In the genomic region with DNA sequence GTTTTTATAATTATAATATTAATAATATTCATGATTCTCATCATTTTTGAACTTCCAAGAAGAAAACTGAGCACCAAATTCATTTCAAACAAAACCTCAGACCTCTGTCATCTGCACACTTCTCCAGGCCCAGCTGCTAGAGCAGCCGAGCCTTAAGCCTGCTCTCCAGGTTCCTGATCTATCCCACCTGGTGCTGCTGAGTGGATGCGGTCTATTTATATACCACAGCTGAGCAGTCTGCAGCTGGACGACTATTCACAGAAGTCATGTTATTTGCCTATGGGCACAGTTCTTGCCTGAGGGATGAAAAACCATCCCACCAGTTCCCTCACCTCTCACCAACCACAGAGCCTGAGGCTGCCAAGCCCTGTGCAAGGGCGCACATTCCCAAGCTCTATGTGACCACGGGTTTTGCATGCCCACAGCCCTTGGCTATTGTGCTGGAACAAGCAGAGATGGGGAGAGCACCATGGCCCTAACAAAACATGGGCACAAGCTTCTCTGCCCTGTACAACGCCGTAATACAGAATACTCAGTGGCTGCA, we compare ENCODE assay signal across 17 mouse cellular contexts. TPM values are rescaled to one million over a fixed set of nuclear protein-coding genes. Genes with fewer than 3 reads are reported as not detected.
DNase-seq lines count a peak whose midpoint lies in the region; ATAC-seq lines count a peak whose summit lies in the region.
"Had no signal": no experiment of that assay in that cellular context is flagged by ENCODE, and none has a peak within 500 bp of the region (broad histone marks: within the 10 kb centered on the region; RNA-seq: fewer than 3 reads in every experiment).

No protein-coding gene starts in this region.

- H3K27me3 ChIP-seq in embryonic facial prominence, embryonic 13.5 days: no peaks in the 10 kb centered on the region
- no peaks in the 10 kb centered on the region for H3K27me3 ChIP-seq in embryonic facial prominence, embryonic 10.5 days (replicated peaks; ENCODE audit: low read depth, poor library complexity, severe bottlenecking)
- no peaks in the 10 kb centered on the region for H3K27me3 ChIP-seq in kidney, embryonic 16.5 days (ENCODE audit: insufficient read depth, low read length)
- no peaks in the 10 kb centered on the region for H3K27me3 ChIP-seq in midbrain, embryonic 16.5 days (ENCODE audit: control insufficient read depth, insufficient read depth, low read depth, low read length)

- H3K4me2 ChIP-seq in embryonic facial prominence, embryonic 13.5 days: no peak overlapping the region
- H3K4me2 ChIP-seq in kidney, embryonic 16.5 days (replicated peaks; ENCODE audit: low read depth, low read length): no peak overlapping the region
- H3K4me2 ChIP-seq in midbrain, embryonic 16.5 days (ENCODE audit: low read length): no peak overlapping the region
- H3K4me2 ChIP-seq: hindbrain, embryonic 13.5 days; liver, embryonic 11.5 days had no signal

- H3K9ac ChIP-seq in embryonic facial prominence, embryonic 13.5 days: no peak overlapping the region
- H3K9ac ChIP-seq in kidney, embryonic 16.5 days (replicated peaks; ENCODE audit: low read length): no peak overlapping the region
- no peak overlapping the region for H3K9ac ChIP-seq in midbrain, embryonic 16.5 days (ENCODE audit: low read depth, low read length)
- H3K9ac ChIP-seq: hindbrain, embryonic 13.5 days had no signal

- no peaks in the 10 kb centered on the region for H3K9me3 ChIP-seq in embryonic facial prominence, embryonic 13.5 days
- no peaks in the 10 kb centered on the region for H3K9me3 ChIP-seq in embryonic facial prominence, embryonic 10.5 days
- H3K9me3 ChIP-seq in kidney, embryonic 16.5 days (ENCODE audit: low read length): no peaks in the 10 kb centered on the region
- H3K9me3 ChIP-seq in midbrain, embryonic 16.5 days (replicated peaks; ENCODE audit: control insufficient read depth, low read length, poor library complexity, severe bottlenecking): no peaks in the 10 kb centered on the region
- H3K9me3 ChIP-seq: hindbrain, embryonic 13.5 days had no signal

- H3K36me3 ChIP-seq in embryonic facial prominence, embryonic 13.5 days: no peaks in the 10 kb centered on the region
- no peaks in the 10 kb centered on the region for H3K36me3 ChIP-seq in embryonic facial prominence, embryonic 10.5 days (replicated peaks)
- H3K36me3 ChIP-seq in kidney, embryonic 16.5 days (ENCODE audit: insufficient read depth, low read length): no peaks in the 10 kb centered on the region
- no peaks in the 10 kb centered on the region for H3K36me3 ChIP-seq in midbrain, embryonic 16.5 days (ENCODE audit: control insufficient read depth, insufficient read depth, low read length)
- H3K36me3 ChIP-seq: hindbrain, embryonic 13.5 days had no signal

- H3K4me3 ChIP-seq in embryonic facial prominence, embryonic 13.5 days: no peak overlapping the region
- H3K4me3 ChIP-seq in embryonic facial prominence, embryonic 10.5 days: no peak overlapping the region
- no peak overlapping the region for H3K4me3 ChIP-seq in kidney, embryonic 16.5 days (ENCODE audit: low read length)
- H3K4me3 ChIP-seq in midbrain, embryonic 16.5 days (ENCODE audit: low read depth, low read length): no peak overlapping the region
- H3K4me3 ChIP-seq: hindbrain, embryonic 13.5 days had no signal

- WGBS in embryonic facial prominence, embryonic 13.5 days: 60% methylated on average over 7 of the region's 7 CpGs
- 78% methylated on average over 7 of the region's 7 CpGs for WGBS in embryonic facial prominence, embryonic 10.5 days
- WGBS in kidney, embryonic 16.5 days: 48% methylated on average over 7 of the region's 7 CpGs
- 76% methylated on average over 7 of the region's 7 CpGs for WGBS in midbrain, embryonic 16.5 days

- DNase-seq in embryonic facial prominence, embryonic 10.5 days (ENCODE audit: low spot score): no peak
- DNase-seq in kidney, adult 11 months: peak; percentile 40
- DNase-seq in Muller cell, postnatal 12 days (ENCODE audit: inconsistent ontology term): peak; percentile 60
- peak; percentile 25 for DNase-seq in kidney, postnatal 14 days
- no peak for DNase-seq in layer of hippocampus, adult 8-10 months (ENCODE audit: low spot score in 2 of 2)
- DNase-seq: cerebellum, postnatal 25 days; layer of hippocampus, adult 9-11 months; right cerebral cortex, postnatal 4 days had no signal

- H3K27ac ChIP-seq in embryonic facial prominence, embryonic 13.5 days: 0 out of 2 replicates have a peak overlapping the region, but pooled peaks have one; percentile 14
- no peak overlapping the region for H3K27ac ChIP-seq in embryonic facial prominence, embryonic 10.5 days (replicated peaks)
- H3K27ac ChIP-seq in kidney, embryonic 16.5 days (ENCODE audit: low read length): no peak overlapping the region
- H3K27ac ChIP-seq in midbrain, embryonic 16.5 days (ENCODE audit: low read length): no peak overlapping the region
- H3K27ac ChIP-seq: hindbrain, embryonic 13.5 days had no signal

- peaks cover 14% of the 10 kb centered on the region for H3K4me1 ChIP-seq in embryonic facial prominence, embryonic 13.5 days
- peaks cover 3% of the 10 kb centered on the region for H3K4me1 ChIP-seq in embryonic facial prominence, embryonic 10.5 days
- H3K4me1 ChIP-seq in kidney, embryonic 16.5 days (ENCODE audit: insufficient read depth, low read length): peaks cover 33% of the 10 kb centered on the region
- H3K4me1 ChIP-seq in midbrain, embryonic 16.5 days (ENCODE audit: control insufficient read depth, insufficient read depth, low read length): no peaks in the 10 kb centered on the region

- ATAC-seq in embryonic facial prominence, embryonic 13.5 days (ENCODE audit: insufficient number of reproducible peaks, insufficient read depth, low FRiP score, low TSS enrichment, low read depth): no peak
- ATAC-seq in kidney, embryonic 16.5 days (ENCODE audit: low FRiP score, low TSS enrichment): no peak
- ATAC-seq in midbrain, embryonic 16.5 days: no peak
- ATAC-seq: forebrain, embryonic 14.5 days; intestine, postnatal 0 days had no signal

RNA-seq across cellular contexts. Expression of gene Ehf, which starts 13.6 kb away (rescaled TPM):
- polyA plus RNA-seq in embryonic facial prominence, embryonic 13.5 days (2015; fragmentation: Nextera tagmentation; extraction: Ambion mirVana): 5.1 and 11.1 TPM in 2 replicates
- not detected in 2 replicates for polyA plus RNA-seq in embryonic facial prominence, embryonic 10.5 days (2016; fragmentation: Nextera tagmentation; extraction: Ambion mirVana)
- 25.7 and 29.0 TPM in 2 replicates for polyA plus RNA-seq in kidney, embryonic 16.5 days (2015; fragmentation: Nextera tagmentation; extraction: Ambion mirVana)
- polyA plus RNA-seq in midbrain, embryonic 16.5 days (2015; fragmentation: Nextera tagmentation; extraction: Ambion mirVana): 0.10 and 0.19 TPM in 2 replicates
- not detected for total RNA-seq in layer of hippocampus, adult 8-10 months (2022)
- total RNA-seq: granulocyte monocyte progenitor cell, adult 5-6 weeks had no signal
- polyA plus RNA-seq: neural tube, embryonic 14.5 days had no signal

Comparison
In these comparisons a context has a peak if more than half of its experiments do, and no peak if none do; other contexts are left out.
1. DNase-seq: peak in kidney, adult 11 months (single experiment), Muller cell, postnatal 12 days (single experiment) and kidney, postnatal 14 days (single experiment); none in embryonic facial prominence, embryonic 10.5 days (single experiment) and layer of hippocampus, adult 8-10 months (0 of 2).